10 mouse cellular contexts compared by ENCODE assay signal in genomic region chr7:68064647-68065362, GRCm38 (mm10).
A peak's percentile ranks its signal among the peaks of the same experiment; 100 is the strongest.
DNase-seq lines count a peak whose midpoint lies in the region; ATAC-seq and TF ChIP-seq lines count a peak whose summit lies in the region.
"Had no signal": no experiment of that assay in that cellular context is flagged by ENCODE, and none has a peak within 500 bp of the region (broad histone marks: within the 10 kb centered on the region; RNA-seq: fewer than 3 reads in every experiment).

No protein-coding gene starts in this region.

- H3K4me3 ChIP-seq in heart, adult 2 months: no peak overlapping the region
- no peak overlapping the region for H3K4me3 ChIP-seq in heart, postnatal 0 days (ENCODE audit: low read depth, low read length)
- H3K4me3 ChIP-seq in lung, postnatal 0 days (ENCODE audit: low read depth, low read length): no peak overlapping the region
- H3K4me3 ChIP-seq: embryonic facial prominence, embryonic 15.5 days; limb, embryonic 15.5 days had no signal

- no peak for TF ChIP-seq CTCF in heart, adult 2 months (IDR thresholded peaks at IDR 0.05)
- TF ChIP-seq CTCF in heart, postnatal 0 days (IDR thresholded peaks at IDR 0.05; ENCODE audit: low read depth): no peak
- no peak for TF ChIP-seq CTCF in lung, postnatal 0 days (IDR thresholded peaks at IDR 0.05)

- H3K9me3 ChIP-seq in heart, postnatal 0 days (replicated peaks; ENCODE audit: control insufficient read depth, low read length): no peaks in the 10 kb centered on the region
- no peaks in the 10 kb centered on the region for H3K9me3 ChIP-seq in lung, postnatal 0 days (ENCODE audit: low read length)
- H3K9me3 ChIP-seq: embryonic facial prominence, embryonic 15.5 days; limb, embryonic 15.5 days had no signal

- TF ChIP-seq EP300 in heart, adult 2 months (IDR thresholded peaks at IDR 0.05; ENCODE audit: insufficient read depth, low read depth, low read length): no peak
- TF ChIP-seq EP300 in heart, postnatal 0 days (IDR thresholded peaks at IDR 0.05; ENCODE audit: low read depth): no peak
- peak; percentile 54 for TF ChIP-seq EP300 in lung, postnatal 0 days (IDR thresholded peaks at IDR 0.05)

- 31% methylated on average over 11 of the region's 11 CpGs for WGBS in heart, adult 2 months
- WGBS in heart, postnatal 0 days: 34% methylated on average over 11 of the region's 11 CpGs
- 17% methylated on average over 11 of the region's 11 CpGs for WGBS in lung, postnatal 0 days

- intact Hi-C loops in heart, adult 2 months (cut with DNase I): loop anchor here (5.0 kb wide), 1 partner anchor 113 kb away; the partner anchor contains the start of gene Igf1r

- H3K27me3 ChIP-seq in heart, adult 2 months (ENCODE audit: control insufficient read depth, insufficient read depth, low read length): no peaks in the 10 kb centered on the region
- no peaks in the 10 kb centered on the region for H3K27me3 ChIP-seq in heart, postnatal 0 days (ENCODE audit: control insufficient read depth, insufficient read depth, low read length)
- no peaks in the 10 kb centered on the region for H3K27me3 ChIP-seq in lung, postnatal 0 days (replicated peaks; ENCODE audit: insufficient read depth, low read length)
- H3K27me3 ChIP-seq: embryonic facial prominence, embryonic 15.5 days; limb, embryonic 15.5 days had no signal

- H3K79me2 ChIP-seq in heart, adult 2 months (replicated peaks; ENCODE audit: control insufficient read depth, insufficient read depth, low read length): 0 out of 2 replicates have a peak, but pooled peaks cover 2% of the 10 kb centered on the region

- peak; percentile 47; the same call in 1 of the 2 replicates for ATAC-seq in heart, postnatal 0 days (ENCODE audit: insufficient read depth, low read depth)
- peak; percentile 43 for ATAC-seq in lung, postnatal 0 days

- H3K4me1 ChIP-seq in heart, adult 2 months (ENCODE audit: control insufficient read depth, insufficient read depth, low read length): peaks cover 17% of the 10 kb centered on the region
- peaks cover 45% of the 10 kb centered on the region for H3K4me1 ChIP-seq in heart, postnatal 0 days (ENCODE audit: control insufficient read depth, insufficient read depth)
- peaks cover 24% of the 10 kb centered on the region for H3K4me1 ChIP-seq in lung, postnatal 0 days (ENCODE audit: insufficient read depth, low read depth, low read length)

- no peak for TF ChIP-seq POLR2A in heart, adult 2 months (IDR thresholded peaks at IDR 0.05; ENCODE audit: insufficient read depth, low read depth, low read length)

- peak overlapping the region; percentile 9; the same call in 1 of the 2 replicates for H3K4me2 ChIP-seq in heart, postnatal 0 days (ENCODE audit: low read depth, low read length)
- H3K4me2 ChIP-seq in lung, postnatal 0 days (replicated peaks; ENCODE audit: low read depth, low read length): no peak overlapping the region
- H3K4me2 ChIP-seq: embryonic facial prominence, embryonic 15.5 days; limb, embryonic 15.5 days had no signal

- no peaks in the 10 kb centered on the region; the same call in 1 of the 2 replicates for H3K36me3 ChIP-seq in heart, adult 2 months (ENCODE audit: control insufficient read depth, insufficient read depth, low read length)
- H3K36me3 ChIP-seq in heart, postnatal 0 days (replicated peaks; ENCODE audit: control insufficient read depth, insufficient read depth, low read length): 0 out of 2 replicates have a peak, but pooled peaks cover 6% of the 10 kb centered on the region
- no peaks in the 10 kb centered on the region for H3K36me3 ChIP-seq in lung, postnatal 0 days (ENCODE audit: insufficient read depth, low read length)
- H3K36me3 ChIP-seq: embryonic facial prominence, embryonic 15.5 days; limb, embryonic 15.5 days had no signal

- no peak overlapping the region; the same call in 1 of the 2 replicates for H3K27ac ChIP-seq in heart, adult 2 months
- H3K27ac ChIP-seq in heart, postnatal 0 days (ENCODE audit: low read depth): peak overlapping the region; percentile 59
- H3K27ac ChIP-seq in lung, postnatal 0 days (ENCODE audit: low read length): 0 out of 2 replicates have a peak overlapping the region, but pooled peaks have one; percentile 9
- H3K27ac ChIP-seq: embryonic facial prominence, embryonic 15.5 days; limb, embryonic 15.5 days had no signal

- peak; percentile 47 for DNase-seq in heart, adult 8-10 months (ENCODE audit: low spot score)
- DNase-seq in heart, adult 2 months: no peak
- DNase-seq in adipocyte (ENCODE audit: low spot score): peak; percentile 22
- peak; percentile 79 for DNase-seq in heart, postnatal 0 days (ENCODE audit: low spot score)
- peak; percentile 89 for DNase-seq in lung, postnatal 0 days (ENCODE audit: low spot score)
- DNase-seq in right cerebral cortex, postnatal 4 days: no peak
- no peak for DNase-seq in B cell, adult 2 months
- no peak for DNase-seq in cerebellum, postnatal 25 days

- H3K9ac ChIP-seq in heart, adult 2 months (ENCODE audit: low read depth, low read length): no peak overlapping the region
- H3K9ac ChIP-seq in heart, postnatal 0 days (replicated peaks; ENCODE audit: low read depth, low read length): no peak overlapping the region
- H3K9ac ChIP-seq in lung, postnatal 0 days (replicated peaks; ENCODE audit: low read depth): no peak overlapping the region
- H3K9ac ChIP-seq: embryonic facial prominence, embryonic 15.5 days; limb, embryonic 15.5 days had no signal

Comparison
In these comparisons a context has a peak if more than half of its experiments do, and no peak if none do; other contexts are left out.
1. DNase-seq: peak in heart, adult 8-10 months (single experiment), adipocyte (single experiment), heart, postnatal 0 days (single experiment) and lung, postnatal 0 days (single experiment); none in heart, adult 2 months (0 of 2), right cerebral cortex, postnatal 4 days (single experiment), B cell, adult 2 months (0 of 2) and cerebellum, postnatal 25 days (0 of 2).